Mouse (Mus musculus): ENCODE data around the gene Slc45a2.

The Slc45a2 gene

DNA sequence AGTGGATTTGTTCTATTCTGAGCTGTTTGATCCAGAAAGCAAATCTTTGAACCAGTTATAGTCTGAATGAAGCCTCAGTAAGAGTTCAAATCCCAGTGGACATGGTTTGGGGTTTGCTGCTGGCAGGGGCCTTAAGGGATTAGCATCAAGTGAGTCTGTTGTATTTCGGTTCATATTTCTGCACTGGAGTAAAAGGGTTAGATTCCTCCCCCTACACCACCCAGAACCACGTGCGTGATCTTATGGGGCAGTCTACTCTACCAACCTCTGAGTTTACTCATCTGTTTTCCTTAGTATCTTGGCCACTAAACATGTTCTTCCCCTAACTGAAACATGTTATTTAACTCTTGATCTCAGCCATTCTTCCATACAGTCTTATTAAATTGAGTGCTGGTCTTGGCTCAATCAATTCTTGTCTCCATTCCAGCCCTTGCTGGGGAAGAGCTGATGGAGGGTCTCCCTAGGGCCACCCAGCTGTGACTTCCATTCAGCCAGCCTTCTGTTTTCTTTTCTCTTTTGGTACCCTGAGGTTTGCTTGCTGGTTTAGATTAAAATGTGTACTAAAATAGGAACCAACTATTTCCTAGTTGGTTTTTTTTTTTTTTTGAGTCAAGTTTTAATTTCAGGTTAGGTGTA is 75.3 kb downstream of the Slc45a2 start:
- no peak for DNase-seq
